Mouse (Mus musculus): ENCODE measurements around the gene R3hdm4. TPM values are rescaled to one million over a fixed set of nuclear protein-coding genes. Genes with fewer than 3 reads are reported as not detected.

R3hdm4 gene
- polyA plus RNA-seq, 1 experiment = 162 TPM

GRCm38 (mm10) chr10:79926491-79927323 is 5.7 kb upstream of the R3hdm4 start, which contains the start of gene Arid3a:
Gene Arid3a, plus strand, starts transcription at chr10:79927043.
- 1% methylated on average over 63 of the region's 63 CpGs for WGBS
- H3K4me3 ChIP-seq (replicated peaks; ENCODE audit: extremely low read depth, low read depth, low read length) = peak within 1 kb of the TSS; percentile 78
- no peak for TF ChIP-seq CTCF (IDR thresholded peaks at IDR 0.05; ENCODE audit: insufficient read depth, low read length)
- 0 out of 2 replicates have a peak, but pooled peaks have one; percentile 15 for TF ChIP-seq POLR2A (IDR thresholded peaks at IDR 0.05; ENCODE audit: borderline replicate concordance, extremely low read depth, low read depth, low read length)
- peaks cover 7% of the 10 kb centered on the region; the same call in 1 of the 2 replicates for H3K4me1 ChIP-seq (ENCODE audit: control insufficient read depth, insufficient read depth, low read length)
- peak; percentile 89 for DNase-seq

- no peak for TF ChIP-seq POLR2A (IDR thresholded peaks at IDR 0.05; ENCODE audit: borderline replicate concordance, extremely low read depth, low read depth, low read length)
- no peak for TF ChIP-seq CTCF (IDR thresholded peaks at IDR 0.05; ENCODE audit: insufficient read depth, low read length)
- peaks cover 7% of the 10 kb centered on the region; the same call in 1 of the 2 replicates for H3K4me1 ChIP-seq (ENCODE audit: control insufficient read depth, insufficient read depth, low read length)
- peak overlapping the region; percentile 78 for H3K4me3 ChIP-seq (replicated peaks; ENCODE audit: extremely low read depth, low read depth, low read length)
- WGBS = 8% methylated on average over 15 of the region's 15 CpGs
- no peak for DNase-seq
Observed at GRCm38 (mm10) chr10:79925785-79926490, 4.9 kb upstream of the R3hdm4 start.

- H3K4me1 ChIP-seq (ENCODE audit: control insufficient read depth, insufficient read depth, low read length) = peaks cover 7% of the 10 kb centered on the region; the same call in 1 of the 2 replicates
- DNase-seq = peak; percentile 94
Observed at GRCm38 (mm10) chr10:79924998-79925784, 4.2 kb upstream of the R3hdm4 start.

GRCm38 (mm10) chr10:79921572-79921971 is 564 bp upstream of the R3hdm4 start:
- WGBS = 20% methylated on average over 34 of the region's 34 CpGs
- no peak overlapping the region for H3K4me3 ChIP-seq (replicated peaks; ENCODE audit: extremely low read depth, low read depth, low read length)
- peaks cover 12% of the 10 kb centered on the region for H3K4me1 ChIP-seq (ENCODE audit: control insufficient read depth, insufficient read depth, low read length)
- DNase-seq = no peak
- TF ChIP-seq POLR2A (IDR thresholded peaks at IDR 0.05; ENCODE audit: borderline replicate concordance, extremely low read depth, low read depth, low read length) (no peak), CTCF (IDR thresholded peaks at IDR 0.05; ENCODE audit: insufficient read depth, low read length) (no peak)

More at GRCm38 (mm10) chr10:79924998-79925784, 4.2 kb upstream of the R3hdm4 start:
- H3K4me3 ChIP-seq (replicated peaks; ENCODE audit: extremely low read depth, low read depth, low read length) = no peak overlapping the region
- 10% methylated on average over 29 of the region's 29 CpGs for WGBS
- TF ChIP-seq CTCF (IDR thresholded peaks at IDR 0.05; ENCODE audit: insufficient read depth, low read length) (peak; percentile 91), POLR2A (IDR thresholded peaks at IDR 0.05; ENCODE audit: borderline replicate concordance, extremely low read depth, low read depth, low read length) (no peak)

- Histone ChIP-seq H3K4me1 (ENCODE audit: control insufficient read depth, insufficient read depth, low read length) (peaks cover 13% of the 10 kb centered on the region), H3K4me3 (replicated peaks; ENCODE audit: extremely low read depth, low read depth, low read length) (no peak overlapping the region)
- no peak for DNase-seq
- TF ChIP-seq POLR2A (IDR thresholded peaks at IDR 0.05; ENCODE audit: borderline replicate concordance, extremely low read depth, low read depth, low read length) = no peak
- TF ChIP-seq CTCF (IDR thresholded peaks at IDR 0.05; ENCODE audit: insufficient read depth, low read length) = no peak
- WGBS = 31% methylated on average over 26 of the region's 26 CpGs
Observed at GRCm38 (mm10) chr10:79920056-79920890, 735 bp downstream of the R3hdm4 start.

- DNase-seq = no peak
- Histone ChIP-seq H3K4me3 (replicated peaks; ENCODE audit: extremely low read depth, low read depth, low read length) (peak overlapping the region; percentile 42), H3K4me1 (ENCODE audit: control insufficient read depth, insufficient read depth, low read length) (peaks cover 13% of the 10 kb centered on the region)
- 16% methylated on average over 21 of the region's 21 CpGs for WGBS
- TF ChIP-seq CTCF (IDR thresholded peaks at IDR 0.05; ENCODE audit: insufficient read depth, low read length) = no peak
- TF ChIP-seq POLR2A (IDR thresholded peaks at IDR 0.05; ENCODE audit: borderline replicate concordance, extremely low read depth, low read depth, low read length) = no peak
Observed at GRCm38 (mm10) chr10:79919251-79919849, 1.7 kb downstream of the R3hdm4 start.

- 22% methylated on average over 35 of the region's 35 CpGs for WGBS
- DNase-seq = no peak
- Histone ChIP-seq H3K4me1 (ENCODE audit: control insufficient read depth, insufficient read depth, low read length) (peaks cover 13% of the 10 kb centered on the region), H3K4me3 (replicated peaks; ENCODE audit: extremely low read depth, low read depth, low read length) (peak overlapping the region; percentile 55)
- TF ChIP-seq CTCF (IDR thresholded peaks at IDR 0.05; ENCODE audit: insufficient read depth, low read length) (no peak), POLR2A (IDR thresholded peaks at IDR 0.05; ENCODE audit: borderline replicate concordance, extremely low read depth, low read depth, low read length) (peak; percentile 48; the same call in 1 of the 2 replicates)
Observed at GRCm38 (mm10) chr10:79918231-79919078, 2.6 kb downstream of the R3hdm4 start.
